Mouse (Mus musculus): ENCODE results near the gene Slc2a10. TPM values are rescaled to one million over a fixed set of nuclear protein-coding genes. Genes with fewer than 3 reads are reported as not detected.

Gene Slc2a10
- polyA plus RNA-seq, 1 experiment from 2014 or later, result 1.1 TPM

DNA sequence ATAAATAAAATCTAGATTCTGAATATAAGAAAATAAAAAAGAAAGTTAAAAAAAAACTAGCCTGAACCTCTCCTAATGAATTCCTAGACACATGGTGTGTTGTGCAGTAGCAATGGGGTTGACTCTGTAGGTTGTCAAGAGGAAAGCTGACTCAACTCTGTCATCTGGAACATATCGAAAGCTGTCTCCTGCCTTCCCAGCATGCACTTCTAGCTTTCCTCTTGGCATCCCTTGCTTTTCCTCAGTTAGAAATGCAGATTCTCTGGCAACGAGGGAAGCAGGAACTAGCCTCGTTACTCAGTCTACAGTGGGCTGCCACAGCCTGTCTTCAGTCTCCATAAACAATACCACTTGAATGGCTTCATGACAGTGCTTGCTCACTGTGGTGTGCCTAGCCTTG, 17.8 kb upstream of the Slc2a10 start:
- Histone ChIP-seq H3K4me3 (no peak overlapping the region), H3K27ac (no peak overlapping the region), H3K36me3 (peaks cover 28% of the 10 kb centered on the region), H3K4me2 (no peak overlapping the region), H3K4me1 (0 out of 2 replicates have a peak, but pooled peaks cover 4% of the 10 kb centered on the region), H3K27me3 (replicated peaks) (no peaks in the 10 kb centered on the region), H3K9me3 (replicated peaks) (no peaks in the 10 kb centered on the region), H3K9ac (no peak overlapping the region)
- ATAC-seq, result no peak
- 53% methylated on average over 3 of the region's 3 CpGs for WGBS (ENCODE audit: insufficient replicate concordance)

DNA sequence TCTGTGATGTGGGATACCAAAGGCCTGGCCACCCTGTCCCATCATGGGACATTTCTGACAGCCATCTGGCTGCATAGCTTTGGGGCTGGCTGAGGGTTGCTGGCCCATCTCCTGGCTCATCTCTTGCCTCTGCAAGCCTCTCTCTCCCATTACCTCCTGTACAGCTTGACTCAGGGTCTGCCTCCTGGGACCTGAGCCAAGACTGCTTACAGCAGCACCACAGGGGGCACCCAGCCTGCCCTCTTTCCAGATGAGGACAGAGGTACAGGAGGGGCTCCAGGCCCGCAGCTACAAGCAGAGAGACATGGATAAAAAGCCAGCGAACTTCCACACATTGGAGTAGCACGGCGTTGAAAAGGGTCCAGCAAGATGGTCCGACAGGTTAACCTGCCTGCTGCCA, 17.2 kb upstream of the Slc2a10 start:
- Histone ChIP-seq H3K4me1 (0 out of 2 replicates have a peak, but pooled peaks cover 4% of the 10 kb centered on the region), H3K27ac (no peak overlapping the region), H3K9ac (no peak overlapping the region), H3K4me3 (no peak overlapping the region), H3K9me3 (replicated peaks) (no peaks in the 10 kb centered on the region), H3K4me2 (no peak overlapping the region), H3K27me3 (replicated peaks) (no peaks in the 10 kb centered on the region), H3K36me3 (peaks cover 28% of the 10 kb centered on the region)
- 58% methylated on average over 5 of the region's 5 CpGs for WGBS (ENCODE audit: insufficient replicate concordance)
- no peak for ATAC-seq

DNA sequence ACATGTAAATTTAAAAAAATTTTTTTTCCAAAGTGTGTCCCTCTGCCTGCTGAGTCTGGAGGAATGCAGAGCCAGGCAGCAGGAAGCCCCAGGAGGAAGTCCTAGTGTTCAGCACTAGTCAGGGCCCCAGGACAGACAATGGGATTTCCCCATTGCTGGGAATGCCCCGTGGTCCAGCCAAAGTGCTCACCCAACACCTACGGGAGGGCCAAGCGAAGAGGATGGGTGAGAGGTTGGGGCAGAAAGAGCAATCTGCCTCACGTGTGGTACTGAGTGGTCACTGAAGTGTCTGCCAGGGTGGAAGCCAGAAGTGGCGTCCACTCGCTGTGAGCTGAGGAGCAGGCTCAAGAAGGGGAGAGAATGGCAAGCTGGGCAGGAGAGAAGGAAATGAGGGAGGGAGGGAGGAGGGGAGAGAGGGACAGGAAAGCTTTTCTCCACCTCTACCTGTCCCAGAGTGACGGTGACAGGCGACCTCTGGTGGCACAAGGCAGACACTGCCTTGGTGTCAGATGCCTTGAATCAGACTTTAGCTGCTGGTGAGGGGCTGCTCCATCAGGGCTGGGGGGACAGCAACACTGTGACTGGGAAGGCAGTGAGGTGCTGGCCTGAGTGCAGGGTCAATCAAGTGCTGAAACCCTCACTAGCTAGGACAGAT, 16.6 kb upstream of the Slc2a10 start:
- H3K4me1 ChIP-seq, result peaks cover 6% of the 10 kb centered on the region
- H3K9ac ChIP-seq, result no peak overlapping the region
- H3K27me3 ChIP-seq (replicated peaks), result no peaks in the 10 kb centered on the region
- WGBS (ENCODE audit: insufficient replicate concordance), result 20% methylated on average over 8 of the region's 8 CpGs
- H3K4me3 ChIP-seq, result no peak overlapping the region
- H3K27ac ChIP-seq, result no peak overlapping the region
- no peaks in the 10 kb centered on the region for H3K9me3 ChIP-seq (replicated peaks)
- no peak overlapping the region for H3K4me2 ChIP-seq
- peaks cover 28% of the 10 kb centered on the region for H3K36me3 ChIP-seq
- ATAC-seq, result peak; percentile 30

DNA sequence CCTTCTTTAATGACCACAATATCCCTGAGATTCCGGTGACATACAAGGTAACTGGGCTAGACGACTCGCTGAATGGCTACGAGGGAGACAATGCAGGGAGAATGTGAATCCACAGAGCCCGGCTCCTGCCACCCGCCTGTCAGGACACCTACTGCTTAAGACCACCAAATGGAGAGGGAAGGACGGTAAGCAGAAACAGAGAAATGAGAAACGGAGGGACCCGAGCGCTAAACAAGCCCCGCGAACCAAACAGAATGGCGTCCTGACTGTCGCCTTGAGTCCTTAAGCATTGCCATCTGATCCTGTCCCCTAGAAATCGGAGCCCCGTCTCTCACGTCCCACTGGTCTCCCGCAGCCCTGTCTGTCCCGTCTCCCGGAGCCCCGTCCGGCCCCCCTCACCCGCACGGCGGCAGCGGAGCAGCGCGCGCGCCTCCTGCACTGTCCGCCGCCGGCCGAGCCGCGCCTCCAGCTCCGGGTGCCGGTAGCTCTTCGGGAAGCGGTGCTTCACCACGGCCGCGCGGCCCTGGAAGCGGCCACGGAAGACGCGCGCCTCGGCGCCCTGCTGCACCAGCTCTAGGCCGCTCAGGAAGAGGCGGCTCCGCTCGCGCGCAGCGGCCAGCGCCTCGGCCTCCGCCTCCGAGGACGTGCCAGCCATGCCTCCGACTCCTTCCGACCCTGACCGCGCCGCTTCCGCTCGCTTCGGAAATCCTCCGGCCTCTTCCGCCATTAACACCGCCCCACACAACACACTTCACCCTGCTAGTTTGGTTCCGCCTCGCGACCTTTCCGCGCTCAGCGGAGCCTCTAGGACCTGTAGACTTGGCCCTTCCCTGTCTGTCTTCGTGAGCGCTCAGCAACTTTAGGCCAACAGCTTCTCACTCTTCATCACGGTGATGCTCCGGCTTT, 10.7 kb upstream of the Slc2a10 start, which contains the start of gene Trp53rka:
Gene Trp53rka, minus strand, starts transcription at position 677 of the 906 bp plus-strand sequence.
- peak within 1 kb of the TSS; percentile 36; the same call in 1 of the 2 replicates for H3K27ac ChIP-seq
- H3K27me3 ChIP-seq (replicated peaks), result peaks cover 11% of the 10 kb centered on the region; the same call in 1 of the 2 replicates
- WGBS (ENCODE audit: insufficient replicate concordance), result under 1% methylated on average over 74 of the region's 84 CpGs
- peak within 1 kb of the TSS; percentile 79 for H3K9ac ChIP-seq
- peaks cover 15% of the 10 kb centered on the region for H3K4me1 ChIP-seq
- H3K4me2 ChIP-seq, result peak within 1 kb of the TSS; percentile 71
- H3K36me3 ChIP-seq, result peaks cover 28% of the 10 kb centered on the region
- no peaks in the 10 kb centered on the region for H3K9me3 ChIP-seq (replicated peaks)
- peak; percentile 86 for ATAC-seq
- peak within 1 kb of the TSS; percentile 74 for H3K4me3 ChIP-seq

DNA sequence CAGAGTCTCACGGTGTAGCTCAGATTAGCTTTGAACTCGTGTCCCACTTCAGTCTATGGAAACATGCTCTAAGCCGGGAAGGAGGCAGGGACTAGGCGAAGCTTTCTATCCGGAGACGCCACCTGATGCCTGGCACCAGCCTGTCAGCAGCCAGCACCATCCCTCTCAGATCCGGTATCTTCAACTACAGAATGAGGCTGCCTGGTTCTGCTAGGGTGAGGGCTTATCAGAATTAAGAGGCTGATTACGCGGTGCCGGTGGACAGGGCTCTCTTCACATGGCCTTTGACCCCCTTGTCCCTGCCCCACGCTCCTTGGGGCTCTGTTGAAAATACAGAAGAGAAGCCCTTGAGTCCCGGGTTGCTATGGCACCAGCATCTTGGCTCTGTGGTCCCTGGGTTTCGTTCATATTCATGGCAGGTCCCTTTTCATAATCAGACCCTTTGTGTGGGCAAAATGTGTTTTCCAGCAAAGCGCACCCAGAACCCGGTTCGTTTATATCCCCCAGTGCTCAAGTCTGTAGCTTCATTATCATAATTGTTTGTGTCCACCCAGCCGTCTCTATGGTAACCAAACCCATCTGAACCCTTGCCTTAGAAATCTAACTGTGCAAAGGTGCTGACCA, 9.9 kb upstream of the Slc2a10 start:
- Histone ChIP-seq H3K9ac (peak overlapping the region; percentile 79), H3K4me1 (peaks cover 15% of the 10 kb centered on the region), H3K9me3 (replicated peaks) (no peaks in the 10 kb centered on the region), H3K4me2 (peak overlapping the region; percentile 71), H3K27ac (no peak overlapping the region), H3K27me3 (replicated peaks) (peaks cover 12% of the 10 kb centered on the region; the same call in 1 of the 2 replicates), H3K36me3 (peaks cover 22% of the 10 kb centered on the region), H3K4me3 (peak overlapping the region; percentile 74)
- 25% methylated on average over 17 of the region's 17 CpGs for WGBS (ENCODE audit: insufficient replicate concordance)
- 0 out of 2 replicates have a peak, but pooled peaks have one; percentile 9 for ATAC-seq

DNA sequence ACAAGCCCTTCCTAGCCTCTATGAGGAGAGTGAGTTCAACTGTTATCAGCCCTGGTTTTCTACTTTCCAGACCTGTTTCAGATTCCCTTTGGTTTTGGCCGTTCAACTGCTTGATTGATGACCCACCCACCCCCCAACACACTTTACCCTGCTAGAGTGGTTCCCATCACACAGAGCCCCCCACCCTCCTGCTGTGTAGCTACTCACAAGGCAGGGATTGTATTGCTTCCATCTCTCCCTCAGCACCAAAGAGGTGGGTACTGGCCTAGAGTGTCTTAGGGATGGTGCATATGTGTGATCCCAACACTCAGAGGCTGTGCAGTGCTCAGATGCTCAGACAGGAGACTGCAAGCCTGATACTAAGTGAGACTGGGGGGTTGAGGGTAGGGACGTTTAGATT, 9.1 kb upstream of the Slc2a10 start:
- WGBS (ENCODE audit: insufficient replicate concordance), result 36% methylated on average over 2 of the region's 2 CpGs
- Histone ChIP-seq H3K4me3 (no peak overlapping the region), H3K27ac (no peak overlapping the region), H3K9ac (no peak overlapping the region), H3K4me1 (peaks cover 15% of the 10 kb centered on the region), H3K9me3 (replicated peaks) (no peaks in the 10 kb centered on the region), H3K36me3 (peaks cover 14% of the 10 kb centered on the region), H3K27me3 (replicated peaks) (peaks cover 12% of the 10 kb centered on the region; the same call in 1 of the 2 replicates), H3K4me2 (no peak overlapping the region)
- no peak for ATAC-seq

DNA sequence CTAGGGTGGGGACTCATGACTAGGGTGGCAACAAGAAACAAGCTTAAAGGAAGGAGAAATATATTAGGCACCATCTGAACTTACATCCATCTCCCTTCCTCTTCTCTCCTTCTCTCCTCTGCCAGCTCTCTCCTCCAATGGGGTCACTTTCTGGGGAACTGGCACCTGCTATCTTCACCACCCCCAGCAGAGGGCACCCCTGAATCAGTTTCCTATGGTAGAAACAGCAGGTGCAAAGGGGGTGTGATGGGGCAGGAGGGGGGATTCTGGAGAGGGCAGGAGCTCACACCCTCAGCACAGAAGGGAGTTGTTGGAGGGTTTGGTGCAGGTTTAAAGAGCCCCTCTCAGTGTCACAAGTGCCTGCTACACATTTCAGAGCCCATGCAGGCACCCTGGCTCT, 7.3 kb upstream of the Slc2a10 start:
- Histone ChIP-seq H3K36me3 (no peaks in the 10 kb centered on the region), H3K4me3 (no peak overlapping the region), H3K27me3 (replicated peaks) (peaks cover 25% of the 10 kb centered on the region), H3K9me3 (replicated peaks) (no peaks in the 10 kb centered on the region), H3K4me1 (peaks cover 15% of the 10 kb centered on the region), H3K9ac (no peak overlapping the region), H3K4me2 (no peak overlapping the region), H3K27ac (no peak overlapping the region)
- no peak for ATAC-seq

DNA sequence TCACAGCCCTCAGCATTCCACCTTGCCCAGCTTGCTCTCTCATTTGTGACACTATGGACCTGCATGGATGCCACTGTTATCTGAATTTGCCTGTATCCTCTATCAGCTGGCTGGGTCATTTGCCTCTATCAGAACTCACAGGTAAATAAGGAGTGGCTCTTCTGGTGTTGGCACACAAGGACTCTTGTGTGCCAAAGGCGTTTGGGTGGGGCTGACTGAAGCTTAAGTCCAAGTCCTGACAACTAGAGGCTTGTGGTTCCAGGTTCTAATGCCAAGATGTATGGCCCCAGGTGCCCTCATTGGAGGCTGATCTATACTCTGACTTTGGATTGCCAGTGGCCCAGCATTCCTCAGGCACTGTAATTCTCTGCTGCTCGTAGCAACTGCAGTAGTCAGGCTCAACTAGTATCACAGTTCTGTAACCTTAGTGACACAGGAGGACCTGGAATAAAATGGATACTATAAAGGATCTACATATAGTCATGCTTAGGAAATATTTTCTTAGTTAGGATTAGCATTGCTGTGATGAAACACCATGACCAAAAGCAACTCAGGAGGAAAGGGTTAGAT, 5.8 kb upstream of the Slc2a10 start:
- H3K36me3 ChIP-seq, result no peaks in the 10 kb centered on the region
- H3K27ac ChIP-seq, result no peak overlapping the region
- H3K9me3 ChIP-seq (replicated peaks), result no peaks in the 10 kb centered on the region
- H3K4me1 ChIP-seq, result peaks cover 7% of the 10 kb centered on the region
- no peak overlapping the region for H3K9ac ChIP-seq
- no peak for ATAC-seq
- no peak overlapping the region for H3K4me3 ChIP-seq
- WGBS (ENCODE audit: insufficient replicate concordance), result 42% methylated on average over 2 of the region's 2 CpGs
- H3K4me2 ChIP-seq, result no peak overlapping the region
- peaks cover 28% of the 10 kb centered on the region for H3K27me3 ChIP-seq (replicated peaks)

DNA sequence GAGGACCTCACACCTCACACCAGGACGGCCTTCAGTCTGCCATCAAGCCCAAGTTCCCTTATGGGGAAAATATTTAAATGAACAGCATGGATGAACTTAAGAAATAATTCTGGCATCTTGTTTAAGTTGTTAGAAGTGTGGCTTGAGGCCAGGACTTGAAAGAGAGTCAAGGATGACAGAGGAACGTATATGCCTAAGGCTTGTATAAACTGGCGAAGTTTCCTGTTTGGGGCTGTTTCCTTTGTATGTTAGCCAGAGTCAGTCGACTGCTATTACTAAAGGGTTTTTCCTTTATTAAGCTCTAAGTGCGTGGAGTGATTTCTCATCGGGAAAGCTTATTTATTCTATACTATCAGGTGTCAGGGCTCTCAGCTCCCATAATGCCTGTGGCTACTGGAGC, 4.8 kb upstream of the Slc2a10 start:
- peaks cover 39% of the 10 kb centered on the region for H3K27me3 ChIP-seq (replicated peaks)

DNA sequence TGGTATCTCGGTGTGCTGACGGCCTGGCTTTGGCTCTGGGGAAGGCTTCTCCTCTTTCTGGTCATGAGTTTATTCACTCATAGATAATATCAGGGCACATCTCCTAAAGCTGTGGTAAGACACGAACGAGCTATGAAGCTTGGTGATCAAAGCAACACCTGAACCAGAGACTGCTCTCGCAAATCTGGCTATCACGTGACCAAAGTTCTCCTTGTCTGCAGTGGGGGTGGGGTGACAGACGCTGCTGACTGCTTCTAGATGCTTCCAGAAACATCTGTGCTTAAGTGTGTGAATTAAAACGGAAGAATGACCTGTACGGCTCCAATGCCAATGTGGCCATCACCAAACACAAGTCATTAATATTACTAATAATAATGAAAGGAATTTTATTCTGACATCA, 6.1 kb downstream of the Slc2a10 start:
- no peaks in the 10 kb centered on the region for H3K4me1 ChIP-seq
- H3K9me3 ChIP-seq (replicated peaks), result no peaks in the 10 kb centered on the region
- ATAC-seq, result no peak
- peaks cover 25% of the 10 kb centered on the region for H3K27me3 ChIP-seq (replicated peaks)
- H3K36me3 ChIP-seq, result no peaks in the 10 kb centered on the region
- WGBS (ENCODE audit: insufficient replicate concordance), result 45% methylated on average over 9 of the region's 9 CpGs
- H3K9ac ChIP-seq, result no peak overlapping the region
- H3K27ac ChIP-seq, result no peak overlapping the region
- no peak overlapping the region for H3K4me3 ChIP-seq
- H3K4me2 ChIP-seq, result no peak overlapping the region

More for the DNA sequence above, 4.8 kb upstream of the Slc2a10 start:
- ATAC-seq, result no peak
- no peaks in the 10 kb centered on the region for H3K9me3 ChIP-seq (replicated peaks)
- H3K27ac ChIP-seq, result no peak overlapping the region
- H3K4me1 ChIP-seq, result peaks cover 2% of the 10 kb centered on the region
- no peaks in the 10 kb centered on the region for H3K36me3 ChIP-seq
- 52% methylated on average over 6 of the region's 6 CpGs for WGBS (ENCODE audit: insufficient replicate concordance)
- no peak overlapping the region for H3K4me3 ChIP-seq
- no peak overlapping the region for H3K9ac ChIP-seq
- no peak overlapping the region for H3K4me2 ChIP-seq

DNA sequence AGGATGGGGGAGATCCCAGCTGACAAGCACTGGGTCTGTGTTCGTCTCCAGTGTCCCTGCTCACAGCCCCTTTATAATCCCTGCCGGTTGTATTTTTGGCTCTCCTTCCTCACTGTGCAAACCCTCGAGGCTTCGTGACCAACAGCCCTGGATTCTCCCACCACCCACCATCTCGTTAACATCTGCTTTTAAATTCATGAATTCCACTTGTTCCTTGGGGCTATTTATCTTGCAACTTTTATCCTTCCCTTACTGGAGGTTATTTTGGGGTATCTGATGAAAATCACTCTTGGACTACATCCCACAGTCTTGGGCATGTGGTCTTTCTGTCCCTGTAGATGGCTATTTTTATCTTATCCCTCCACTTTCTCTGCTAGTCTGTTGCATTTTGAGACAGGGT, 6.9 kb downstream of the Slc2a10 start:
- Histone ChIP-seq H3K36me3 (no peaks in the 10 kb centered on the region), H3K4me3 (no peak overlapping the region), H3K27ac (no peak overlapping the region), H3K9me3 (replicated peaks) (no peaks in the 10 kb centered on the region), H3K27me3 (replicated peaks) (peaks cover 19% of the 10 kb centered on the region), H3K9ac (no peak overlapping the region), H3K4me2 (no peak overlapping the region), H3K4me1 (no peaks in the 10 kb centered on the region)
- ATAC-seq, result no peak
- WGBS (ENCODE audit: insufficient replicate concordance), result 69% methylated on average over 5 of the region's 5 CpGs
